Mouse (Mus musculus) layer of hippocampus, postnatal 36 days (tissue): ENCODE data around the gene Tmem110. TPM values are rescaled to one million over a fixed set of nuclear protein-coding genes. Genes with fewer than 3 reads are reported as not detected.

Source experiments
- DNase-seq, 2 experiments: peaks; one replicate each; pipeline ENCODE4 v3.0.0; 2022
- total RNA-seq, 2 experiments: library from RNA; stranded (reverse); gene quantifications; 2 replicates each; pipeline ENCODE4 v1.2.3; 2021

The Tmem110 gene
- 10 to 100 TPM; 19.7 to 23.9 TPM for total RNA-seq

- DNase-seq, result peak; percentile 86
These were observed at the start of gene Tmem110 for GRCm38 (mm10) chr14:30825476-30826131. Tmem110 (plus strand) TSS chr14:30825590.

- no peak for DNase-seq
These were observed 40.8 kb upstream of the Tmem110 start for GRCm38 (mm10) chr14:30784614-30785013.

- DNase-seq, result peak in 1 of 2 experiments; percentile 9
These were observed 35.9 kb upstream of the Tmem110 start for GRCm38 (mm10) chr14:30789471-30789870.

GRCm38 (mm10) chr14:30792871-30793270 lies 32.5 kb upstream of the Tmem110 start:
- DNase-seq, result no peak

GRCm38 (mm10) chr14:30801756-30802155 lies 23.6 kb upstream of the Tmem110 start:
- DNase-seq, result no peak

GRCm38 (mm10) chr14:30821136-30821535 lies 4.3 kb upstream of the Tmem110 start:
- no peak for DNase-seq

- DNase-seq, result no peak
These were observed 864 bp upstream of the Tmem110 start for GRCm38 (mm10) chr14:30824456-30824995.

- DNase-seq, result no peak
These were observed 342 bp upstream of the Tmem110 start for GRCm38 (mm10) chr14:30825021-30825475.

- DNase-seq, result no peak
These were observed 1.1 kb downstream of the Tmem110 start for GRCm38 (mm10) chr14:30826174-30827140.

GRCm38 (mm10) chr14:30827480-30827879 lies 2.1 kb downstream of the Tmem110 start:
- no peak for DNase-seq

- no peak for DNase-seq
These were observed 2.7 kb downstream of the Tmem110 start for GRCm38 (mm10) chr14:30828077-30828476.

- DNase-seq, result no peak
These were observed 3.5 kb downstream of the Tmem110 start for GRCm38 (mm10) chr14:30828635-30829460.

GRCm38 (mm10) chr14:30837416-30837996 lies 12.1 kb downstream of the Tmem110 start:
- DNase-seq, result no peak

GRCm38 (mm10) chr14:30843701-30844100 lies 18.3 kb downstream of the Tmem110 start:
- no peak for DNase-seq

GRCm38 (mm10) chr14:30850504-30850903 lies 25.1 kb downstream of the Tmem110 start:
- no peak for DNase-seq

GRCm38 (mm10) chr14:30852325-30852724 lies 26.9 kb downstream of the Tmem110 start:
- no peak for DNase-seq

GRCm38 (mm10) chr14:30855316-30855715 lies 29.9 kb downstream of the Tmem110 start:
- no peak for DNase-seq

- no peak for DNase-seq
These were observed 31.6 kb downstream of the Tmem110 start for GRCm38 (mm10) chr14:30856885-30857507.

- DNase-seq, result no peak
These were observed 32.6 kb downstream of the Tmem110 start for GRCm38 (mm10) chr14:30857990-30858389.

GRCm38 (mm10) chr14:30861421-30862125 lies 36.2 kb downstream of the Tmem110 start:
- DNase-seq, result no peak

GRCm38 (mm10) chr14:30862368-30862767 lies 37.0 kb downstream of the Tmem110 start:
- no peak for DNase-seq
